Mouse (Mus musculus): ENCODE data around the gene Neurl1a.

Gene Neurl1a

DNA sequence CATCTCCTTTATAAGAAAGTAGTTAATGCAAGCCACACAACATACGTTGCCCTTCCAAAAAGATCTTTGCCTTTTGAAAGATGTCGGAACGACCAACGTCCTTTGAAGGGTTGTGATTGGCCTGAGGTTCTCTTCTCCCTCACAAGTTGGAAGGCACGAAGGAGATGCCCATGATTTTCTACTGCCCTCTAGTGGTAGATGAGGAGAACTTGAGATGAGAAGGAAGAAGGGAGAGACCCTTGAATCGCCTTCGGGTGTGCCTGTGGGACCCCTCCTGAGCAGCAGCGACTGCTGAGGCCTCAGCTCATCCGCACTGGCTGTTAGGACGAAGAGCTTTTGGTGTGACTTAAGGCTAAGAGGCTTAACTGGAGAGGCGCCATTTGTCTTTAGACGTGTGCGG, 10.4 kb upstream of the Neurl1a start:
- no peak for DNase-seq (ENCODE audit: low spot score)

DNA sequence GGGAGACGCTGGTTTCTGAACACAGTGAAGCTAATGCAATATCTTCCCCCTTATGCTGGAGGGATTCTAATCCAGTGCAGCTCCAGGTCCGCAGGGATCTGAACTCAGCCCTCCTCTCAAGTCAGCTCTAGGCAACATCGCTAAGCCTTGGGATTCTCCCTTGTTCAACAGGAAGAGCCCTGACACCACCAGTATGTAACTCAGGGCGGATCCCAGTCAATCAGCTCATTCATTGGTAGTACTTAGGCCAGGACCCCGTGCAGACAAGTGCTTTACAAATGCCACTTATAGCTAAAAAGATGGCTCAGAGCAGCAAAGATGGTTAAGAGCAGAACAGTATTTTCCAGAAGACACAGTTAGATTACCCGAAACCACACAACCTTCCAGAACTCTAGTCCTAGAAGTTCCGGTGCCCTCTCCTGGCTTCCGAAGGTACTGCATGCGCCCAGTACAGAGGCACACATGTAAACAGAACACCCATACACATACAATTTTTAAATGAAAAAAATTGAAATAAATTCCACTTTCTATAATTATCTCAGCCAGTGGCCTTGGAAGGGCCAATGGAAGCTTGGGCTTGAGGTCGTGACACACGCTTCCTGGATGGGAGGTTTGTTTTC, 9.7 kb upstream of the Neurl1a start:
- peak; percentile 90 for DNase-seq (ENCODE audit: low spot score)

- no peak for DNase-seq (ENCODE audit: low spot score)
Observed at GRCm38 (mm10) chr19:47174515-47174914, 4.1 kb upstream of the Neurl1a start.

DNA sequence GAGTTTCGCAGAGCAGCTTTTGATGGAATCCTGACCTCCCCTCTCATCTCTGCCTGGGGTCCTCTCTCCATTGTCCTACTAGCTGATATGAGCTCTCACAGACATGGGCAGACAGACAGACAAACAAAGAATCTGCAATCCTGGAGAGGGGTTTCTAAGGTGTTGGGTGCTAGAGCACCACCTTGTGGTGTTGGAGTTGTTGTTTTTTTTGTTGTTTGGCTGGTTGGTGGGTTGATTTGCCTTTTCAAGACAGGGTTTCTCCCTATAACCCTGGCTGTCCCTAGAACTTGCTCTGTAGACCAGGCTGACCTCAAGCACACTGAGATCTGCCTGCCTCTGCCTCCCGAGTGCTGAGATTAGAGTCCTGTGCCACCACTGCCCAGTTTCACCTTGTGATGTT, 3.1 kb upstream of the Neurl1a start:
- DNase-seq (ENCODE audit: low spot score): no peak

DNA sequence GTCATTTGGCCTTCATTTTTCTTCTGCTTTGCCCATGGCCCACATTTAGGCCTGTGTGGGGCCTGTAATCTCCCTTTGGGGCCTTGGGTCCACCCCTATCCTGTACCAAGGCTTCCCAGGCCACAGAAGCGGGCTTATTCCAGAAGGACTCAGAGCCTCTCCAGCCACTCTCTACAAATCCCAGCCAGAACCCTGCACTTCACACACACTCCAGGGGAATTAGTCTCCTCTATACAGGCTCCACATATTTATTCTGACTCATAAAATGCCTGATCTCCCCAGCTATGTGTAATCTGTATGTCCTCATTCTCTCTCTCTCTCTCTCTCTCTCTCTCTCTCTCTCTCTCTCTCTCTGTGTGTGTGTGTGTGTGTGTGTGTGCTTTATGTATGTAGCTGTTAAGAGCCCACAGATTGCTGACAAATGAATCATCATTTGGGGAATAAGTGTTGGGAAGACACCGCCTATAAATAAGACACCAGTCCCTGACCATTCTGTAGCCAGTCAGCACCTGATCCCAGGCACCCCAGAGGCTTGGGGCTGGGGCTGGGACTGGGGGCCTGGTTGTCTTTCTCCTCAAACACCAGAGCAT, 1.6 kb upstream of the Neurl1a start:
- no peak for DNase-seq (ENCODE audit: low spot score)

DNA sequence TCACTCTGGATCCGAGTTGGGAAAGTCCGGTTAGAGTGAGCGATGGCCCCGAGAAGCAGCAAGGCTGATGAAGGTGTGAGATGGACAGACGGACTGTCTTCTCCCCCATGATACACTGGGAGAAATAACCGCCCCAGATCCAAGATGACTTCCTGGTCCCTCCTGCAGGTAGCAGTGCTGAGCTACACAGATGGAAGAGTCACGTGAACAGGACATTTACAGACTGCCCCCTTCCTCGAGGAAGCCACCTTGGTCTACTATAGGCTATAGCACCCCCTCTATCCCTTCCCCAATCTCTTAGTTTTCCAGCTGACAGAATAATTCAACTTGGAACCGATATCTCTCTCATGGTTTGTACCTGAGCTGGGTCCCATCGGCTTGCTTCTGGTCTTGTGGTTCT, 619 bp upstream of the Neurl1a start:
- peak; percentile 43 for DNase-seq (ENCODE audit: low spot score)

DNA sequence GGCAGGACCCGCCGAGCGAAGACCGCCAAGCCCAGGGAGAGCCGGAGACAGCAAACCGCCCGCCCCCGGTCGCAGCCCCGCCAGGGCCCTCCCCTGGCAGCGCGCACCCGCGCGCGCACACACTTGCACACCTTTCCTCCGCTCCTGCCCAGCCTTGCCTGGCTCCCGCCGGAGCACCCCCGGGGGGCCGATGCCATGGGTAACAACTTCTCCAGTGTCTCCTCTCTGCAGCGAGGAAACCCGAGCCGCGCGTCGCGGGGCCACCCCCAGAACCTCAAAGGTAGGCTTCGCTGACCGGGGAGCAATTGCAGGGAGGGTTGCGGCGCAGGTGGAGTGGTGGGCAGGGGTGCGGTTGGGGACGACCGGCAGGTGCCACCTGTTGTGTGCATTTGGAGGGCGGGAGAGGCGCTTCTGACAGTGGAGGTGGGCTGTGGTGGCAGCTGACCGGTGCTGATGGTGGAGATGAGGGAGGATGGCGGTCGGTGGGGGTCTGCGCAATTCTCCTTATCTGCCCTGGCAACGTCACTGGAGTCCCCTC, 721 bp downstream of the Neurl1a start:
- DNase-seq (ENCODE audit: low spot score): peak; percentile 28

- no peak for DNase-seq (ENCODE audit: low spot score)
Observed at GRCm38 (mm10) chr19:47180011-47180410, 1.4 kb downstream of the Neurl1a start.

- DNase-seq (ENCODE audit: low spot score): no peak
Observed at GRCm38 (mm10) chr19:47184221-47184620, 5.6 kb downstream of the Neurl1a start.

DNA sequence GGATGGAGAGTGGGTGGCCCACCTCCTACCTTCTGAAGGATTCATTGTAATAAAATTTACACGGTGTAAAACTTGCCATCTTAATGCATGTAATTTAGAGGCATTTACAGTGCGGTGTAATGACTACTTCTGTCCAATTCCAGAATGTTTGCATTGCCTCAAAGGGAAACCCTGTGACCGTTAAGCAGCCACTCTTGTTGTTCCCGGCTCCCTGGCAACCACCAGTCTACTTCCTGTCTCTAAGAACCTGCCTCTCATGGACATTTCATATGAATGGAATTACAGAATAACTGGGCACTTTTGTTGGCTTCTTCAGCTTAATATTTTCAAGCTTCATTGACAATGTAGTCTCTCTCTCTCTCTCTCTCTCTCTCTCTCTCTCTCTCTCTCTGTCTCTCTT, 6.1 kb downstream of the Neurl1a start:
- DNase-seq (ENCODE audit: low spot score): no peak

DNA sequence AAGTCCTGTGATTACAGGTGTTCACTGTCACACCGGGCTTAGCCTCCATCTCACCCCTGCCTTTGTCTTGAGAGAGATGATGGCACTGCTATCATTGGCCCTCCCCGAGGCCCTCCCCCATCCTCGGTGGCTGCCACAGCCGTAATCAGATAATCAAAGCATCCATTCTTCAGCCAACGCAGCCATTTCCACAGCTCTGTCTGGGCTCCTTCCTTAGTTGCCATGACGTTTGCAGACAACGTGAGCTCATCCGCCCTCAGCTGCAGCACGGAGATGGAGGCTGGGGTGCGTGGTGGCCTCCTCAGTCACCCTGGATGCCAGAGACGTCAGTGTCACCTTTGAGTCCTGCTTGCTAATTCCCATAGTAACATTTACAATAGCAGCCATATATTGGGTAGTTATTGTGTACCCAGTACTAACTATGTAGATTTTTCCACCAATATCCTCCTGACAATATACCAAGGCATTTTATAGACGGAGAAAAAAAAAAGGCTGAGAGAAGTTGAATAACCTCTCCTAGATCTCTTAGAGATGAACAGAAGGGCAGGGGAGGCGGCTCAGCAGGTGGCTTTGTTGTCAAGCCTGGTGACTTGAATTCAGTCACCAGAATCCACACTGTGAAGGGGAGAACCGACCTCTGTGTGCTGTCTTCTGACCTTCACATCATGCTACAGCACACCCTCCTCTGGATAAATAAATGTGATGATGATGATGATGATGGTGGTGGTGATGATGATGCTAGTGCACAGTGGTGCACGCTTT, 8.1 kb downstream of the Neurl1a start:
- no peak for DNase-seq (ENCODE audit: low spot score)

GRCm38 (mm10) chr19:47188515-47189128, 10.0 kb downstream of the Neurl1a start:
- no peak for DNase-seq (ENCODE audit: low spot score)

DNA sequence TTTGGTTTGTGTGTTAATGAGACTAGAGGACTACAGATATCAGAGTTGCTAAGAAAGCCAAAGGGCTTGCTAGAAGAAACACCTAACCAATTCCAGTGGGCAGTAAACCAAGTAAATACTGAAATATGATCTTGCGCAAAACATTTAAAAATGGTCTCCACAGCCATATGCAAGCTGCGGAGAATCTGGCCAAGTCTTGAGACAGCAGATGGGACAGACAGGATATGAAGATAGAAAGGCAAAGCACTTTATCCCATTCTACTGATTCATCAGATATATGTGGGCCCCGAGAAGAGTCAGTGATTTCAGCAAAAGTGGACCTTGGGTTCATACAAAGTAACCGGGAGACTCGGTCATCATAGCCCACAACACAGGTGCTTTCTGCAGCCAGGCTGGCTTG, 13.5 kb downstream of the Neurl1a start:
- DNase-seq (ENCODE audit: low spot score): no peak

GRCm38 (mm10) chr19:47198671-47199350, 20.2 kb downstream of the Neurl1a start:
- no peak for DNase-seq (ENCODE audit: low spot score)

- no peak for DNase-seq (ENCODE audit: low spot score)
Observed at GRCm38 (mm10) chr19:47201972-47202371, 23.4 kb downstream of the Neurl1a start.

GRCm38 (mm10) chr19:47202429-47202828, 23.8 kb downstream of the Neurl1a start:
- no peak for DNase-seq (ENCODE audit: low spot score)

GRCm38 (mm10) chr19:47203042-47203441, 24.4 kb downstream of the Neurl1a start:
- no peak for DNase-seq (ENCODE audit: low spot score)

DNA sequence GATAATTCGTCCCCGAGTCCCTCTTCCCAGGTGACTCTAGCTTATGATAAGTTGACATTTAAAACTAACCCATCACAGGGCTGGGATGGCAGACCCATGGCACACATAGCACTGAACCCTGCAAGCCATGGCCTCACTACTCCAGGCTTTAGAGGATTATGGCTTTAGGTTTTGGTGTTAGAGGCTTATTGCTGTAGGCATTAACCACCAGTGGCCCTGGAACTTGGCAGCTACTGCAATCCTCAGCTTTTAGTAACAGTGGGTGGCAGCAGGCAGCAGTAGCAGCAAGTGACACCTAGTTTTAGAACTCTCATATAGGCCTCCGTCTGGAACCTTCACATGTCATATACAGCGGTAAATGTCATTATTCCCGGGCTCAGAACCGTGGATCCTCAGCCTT, 26.0 kb downstream of the Neurl1a start:
- DNase-seq (ENCODE audit: low spot score): no peak

DNA sequence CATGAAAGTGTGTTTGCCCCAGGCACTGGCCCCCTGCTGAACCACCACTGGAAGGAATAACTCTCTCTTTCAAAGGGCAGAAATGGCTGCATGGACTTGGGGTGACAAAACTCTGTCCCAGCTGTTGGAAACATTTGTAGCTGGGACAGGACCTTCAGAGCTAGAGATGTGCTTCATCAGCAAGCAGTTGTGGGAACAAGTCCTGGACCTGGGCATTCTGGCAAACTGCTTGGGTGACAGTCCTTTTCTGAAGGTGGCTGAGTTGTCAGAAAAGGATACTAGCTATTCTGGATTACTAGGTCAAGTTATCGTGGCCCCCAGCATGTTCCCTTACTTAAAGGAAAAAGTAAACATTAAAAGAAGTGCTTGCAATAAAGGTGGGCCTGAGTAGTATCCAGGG, 27.5 kb downstream of the Neurl1a start:
- no peak for DNase-seq (ENCODE audit: low spot score)

- DNase-seq (ENCODE audit: low spot score): no peak
Observed at GRCm38 (mm10) chr19:47210432-47210831, 31.8 kb downstream of the Neurl1a start.

GRCm38 (mm10) chr19:47211609-47212312, 33.1 kb downstream of the Neurl1a start:
- DNase-seq (ENCODE audit: low spot score): no peak

DNA sequence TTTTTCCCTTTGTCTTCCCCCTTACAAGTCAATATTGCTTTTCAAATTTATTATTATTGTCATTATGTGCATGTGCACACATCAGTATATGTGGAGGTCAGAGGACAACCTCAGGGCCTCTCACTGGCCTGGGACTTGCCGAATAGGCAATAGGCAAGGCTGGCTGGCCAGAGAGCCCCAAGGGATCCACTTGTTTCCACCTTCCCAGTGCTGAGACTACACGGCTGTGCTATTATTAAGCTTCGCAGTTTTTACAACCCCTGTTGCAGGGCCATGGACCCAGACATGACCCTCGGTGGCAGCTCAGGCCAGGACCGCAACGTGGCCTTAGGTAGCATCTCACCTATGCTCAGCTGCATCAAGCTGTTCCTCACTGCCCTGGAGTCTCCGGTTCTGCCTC, 33.8 kb downstream of the Neurl1a start:
- DNase-seq (ENCODE audit: low spot score): no peak

All from urinary bladder, postnatal 14 days (tissue).